Mouse (Mus musculus): ENCODE results near the gene Chd3. TPM values are rescaled to one million over a fixed set of nuclear protein-coding genes. Genes with fewer than 3 reads are reported as not detected.
"Not testable (repeated sequence)": the region's sequence is repeated elsewhere in the genome, so short reads cannot be mapped to it uniquely, and the experiment has no call there.

Chd3 gene
- polyA plus RNA-seq, 1 experiment from 2014 or later: 91.9 TPM

DNA sequence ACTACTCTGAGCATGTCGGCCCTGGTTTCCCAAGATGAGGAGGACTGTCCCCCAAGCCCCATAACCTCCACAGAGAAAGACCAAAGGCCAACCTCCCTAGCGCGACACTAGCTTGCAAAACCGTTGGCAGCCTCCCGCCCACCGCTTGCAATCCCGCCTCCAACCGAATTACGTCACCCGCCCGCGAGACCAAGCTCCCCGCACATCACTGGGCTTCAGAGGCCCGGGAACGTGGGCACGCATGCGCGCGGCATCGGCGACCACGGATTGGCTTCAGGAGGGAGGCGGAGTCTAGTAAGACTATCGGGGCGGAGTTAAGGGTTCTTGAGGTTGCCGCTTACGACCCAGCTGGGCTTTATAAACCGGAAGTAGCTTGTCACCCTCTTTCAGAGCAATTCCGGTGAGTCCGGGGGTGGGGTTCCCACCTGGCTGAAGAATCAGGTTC is 45.5 kb downstream of the Chd3 start, which contains the start of the genes Cntrob and Trappc1:
Gene Cntrob, minus strand, starts transcription at position 109 of the 445 bp plus-strand sequence.
Gene Trappc1, plus strand, starts transcription at position 314 of the 445 bp plus-strand sequence.
- under 1% methylated on average over 30 of the region's 30 CpGs for WGBS
- H3K4me1 ChIP-seq (replicated peaks): peaks cover 54% of the 10 kb centered on the region
- ATAC-seq: peak; percentile 92

DNA sequence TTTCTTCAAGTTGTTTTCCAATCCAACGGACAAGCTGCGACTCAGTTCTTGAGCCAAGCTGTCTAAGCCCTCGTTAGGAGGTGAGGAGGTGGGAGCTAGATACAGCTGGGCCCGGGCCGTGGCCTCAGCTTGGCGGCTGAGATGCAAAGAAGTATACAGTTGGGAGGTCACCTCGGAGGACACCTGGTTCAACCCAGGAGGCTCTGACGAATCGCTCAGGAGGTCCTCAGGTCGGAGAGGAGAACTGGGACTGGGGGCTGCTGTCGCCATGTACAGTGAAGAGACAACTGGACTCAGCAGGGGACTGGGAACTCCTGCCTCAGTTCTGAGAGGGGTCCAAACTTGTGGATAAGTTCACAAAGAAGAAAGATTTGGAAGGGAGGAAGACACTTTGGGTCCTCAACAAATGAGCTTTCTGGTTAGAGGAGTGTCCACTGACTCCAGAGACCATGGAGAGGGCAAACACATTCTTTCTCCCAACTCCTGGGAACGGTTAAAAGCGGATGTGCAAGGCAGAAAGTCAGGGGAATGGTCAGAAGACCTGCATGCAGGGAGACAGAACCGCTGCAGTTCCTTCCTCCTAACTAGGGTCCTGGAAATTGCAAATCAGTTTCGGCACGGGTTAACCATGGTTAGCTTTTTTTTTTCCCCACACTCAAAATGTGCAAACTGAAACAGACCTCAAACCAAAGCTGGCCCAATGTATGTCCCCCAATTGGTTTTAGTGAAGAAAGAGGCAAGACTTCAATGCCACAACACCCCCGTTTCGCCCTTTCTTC is 46.3 kb downstream of the Chd3 start:
- no peaks in the 10 kb centered on the region for H3K9me3 ChIP-seq
- H3K4me3 ChIP-seq (replicated peaks): peak overlapping the region; percentile 55
- WGBS: 22% methylated on average over 18 of the region's 18 CpGs
- peak overlapping the region; percentile 70 for H3K4me2 ChIP-seq (replicated peaks)
- peak overlapping the region; percentile 79 for H3K9ac ChIP-seq (replicated peaks)
- peak overlapping the region; percentile 82 for H3K27ac ChIP-seq
- ATAC-seq: no peak
- peaks cover 26% of the 10 kb centered on the region for H3K36me3 ChIP-seq
- H3K27me3 ChIP-seq: peaks cover 14% of the 10 kb centered on the region
- H3K4me1 ChIP-seq (replicated peaks): peaks cover 54% of the 10 kb centered on the region

More for the DNA sequence above, 45.5 kb downstream of the Chd3 start, which contains the start of the genes Cntrob and Trappc1:
- peak within 1 kb of the TSS; percentile 79 for H3K9ac ChIP-seq (replicated peaks)
- peak within 1 kb of the TSS; percentile 55 for H3K4me3 ChIP-seq (replicated peaks)
- H3K9me3 ChIP-seq: no peaks in the 10 kb centered on the region
- H3K36me3 ChIP-seq: peaks cover 17% of the 10 kb centered on the region
- peak within 1 kb of the TSS; percentile 82 for H3K27ac ChIP-seq
- peak within 1 kb of the TSS; percentile 70 for H3K4me2 ChIP-seq (replicated peaks)
- H3K27me3 ChIP-seq: peaks cover 22% of the 10 kb centered on the region

DNA sequence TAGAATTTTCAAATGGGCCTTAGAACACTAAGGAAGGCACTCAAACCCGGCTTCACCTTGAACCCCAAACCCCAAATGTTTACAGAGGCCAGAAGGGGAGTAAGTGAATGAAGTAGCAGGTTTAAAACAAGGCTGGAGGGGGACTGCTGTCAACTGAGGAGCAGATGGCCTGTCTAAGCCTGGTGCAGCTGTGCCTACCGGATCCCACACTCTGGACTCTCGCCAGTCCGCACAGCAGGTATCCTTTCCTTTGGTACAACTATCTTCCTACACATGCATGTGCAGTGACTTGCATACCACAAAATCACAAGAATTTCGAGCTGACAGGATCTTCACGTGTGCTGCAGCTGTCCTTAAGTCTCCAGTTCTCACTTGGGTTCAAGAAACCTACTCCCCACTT is 47.2 kb downstream of the Chd3 start:
- no peak for ATAC-seq
- peak overlapping the region; percentile 79 for H3K9ac ChIP-seq (replicated peaks)
- H3K9me3 ChIP-seq: no peaks in the 10 kb centered on the region
- H3K27me3 ChIP-seq: peaks cover 5% of the 10 kb centered on the region
- H3K27ac ChIP-seq: no peak overlapping the region
- peaks cover 51% of the 10 kb centered on the region for H3K4me1 ChIP-seq (replicated peaks)
- H3K4me2 ChIP-seq (replicated peaks): peak overlapping the region; percentile 70
- H3K36me3 ChIP-seq: peaks cover 34% of the 10 kb centered on the region
- WGBS: 69% methylated on average over 6 of the region's 6 CpGs
- peak overlapping the region; percentile 55 for H3K4me3 ChIP-seq (replicated peaks)

DNA sequence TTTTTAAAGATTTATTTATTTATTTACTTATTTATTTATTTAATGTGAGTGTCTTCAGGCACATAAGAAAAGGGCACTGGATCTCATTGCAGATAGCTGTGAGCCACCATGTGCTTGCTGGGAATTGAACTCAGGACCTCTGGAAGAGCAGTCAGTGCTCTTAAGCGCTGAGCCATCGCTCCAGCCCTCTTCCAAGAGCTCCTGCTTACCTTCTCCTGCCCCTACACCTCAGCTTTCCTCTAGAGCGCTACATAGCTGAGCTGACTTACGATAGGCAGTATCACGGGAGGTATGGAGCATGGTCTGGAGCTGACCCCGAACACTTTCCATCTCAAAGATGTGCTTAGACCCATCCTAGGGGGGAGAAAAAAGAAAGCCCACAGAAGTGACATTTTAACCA is 47.6 kb downstream of the Chd3 start:
- WGBS: 88% methylated on average over 6 of the region's 6 CpGs
- peaks cover 34% of the 10 kb centered on the region for H3K36me3 ChIP-seq
- no peak overlapping the region for H3K27ac ChIP-seq
- peak overlapping the region; percentile 55; the same call in 1 of the 2 replicates for H3K4me3 ChIP-seq (replicated peaks)
- peaks cover under 1% of the 10 kb centered on the region for H3K27me3 ChIP-seq
- ATAC-seq: no peak
- peak overlapping the region; percentile 79 for H3K9ac ChIP-seq (replicated peaks)
- H3K4me2 ChIP-seq (replicated peaks): peak overlapping the region; percentile 70; the same call in 1 of the 2 replicates
- H3K4me1 ChIP-seq (replicated peaks): peaks cover 47% of the 10 kb centered on the region
- no peaks in the 10 kb centered on the region for H3K9me3 ChIP-seq

DNA sequence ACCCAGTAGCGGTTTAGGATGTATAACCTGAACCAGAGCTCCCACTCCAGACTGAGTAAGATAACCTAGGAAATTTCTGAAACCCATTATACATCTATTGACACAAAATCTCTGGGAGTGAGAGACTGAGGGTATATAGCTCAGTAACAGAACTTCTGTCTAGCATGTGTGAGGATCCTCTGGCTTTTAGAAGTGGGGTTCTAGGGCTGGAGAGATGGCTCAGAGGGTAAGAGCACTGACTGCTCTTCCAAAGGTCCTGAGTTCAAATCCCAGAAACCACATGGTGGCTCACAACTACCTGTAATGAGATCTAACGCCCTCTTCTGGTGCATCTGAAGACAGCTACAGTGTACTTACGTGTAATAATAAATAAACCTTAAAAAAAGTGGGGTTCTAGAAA is 51.2 kb downstream of the Chd3 start:
- ATAC-seq; H3K4me3 ChIP-seq (replicated peaks); H3K4me2 ChIP-seq (replicated peaks); H3K27ac ChIP-seq; H3K9me3 ChIP-seq; H3K9ac ChIP-seq (replicated peaks); H3K27me3 ChIP-seq: not testable (repeated sequence)
- H3K36me3 ChIP-seq: peaks cover 63% of the 10 kb centered on the region
- peaks cover 20% of the 10 kb centered on the region for H3K4me1 ChIP-seq (replicated peaks)
- WGBS: 87% methylated on average over 3 of the region's 3 CpGs

DNA sequence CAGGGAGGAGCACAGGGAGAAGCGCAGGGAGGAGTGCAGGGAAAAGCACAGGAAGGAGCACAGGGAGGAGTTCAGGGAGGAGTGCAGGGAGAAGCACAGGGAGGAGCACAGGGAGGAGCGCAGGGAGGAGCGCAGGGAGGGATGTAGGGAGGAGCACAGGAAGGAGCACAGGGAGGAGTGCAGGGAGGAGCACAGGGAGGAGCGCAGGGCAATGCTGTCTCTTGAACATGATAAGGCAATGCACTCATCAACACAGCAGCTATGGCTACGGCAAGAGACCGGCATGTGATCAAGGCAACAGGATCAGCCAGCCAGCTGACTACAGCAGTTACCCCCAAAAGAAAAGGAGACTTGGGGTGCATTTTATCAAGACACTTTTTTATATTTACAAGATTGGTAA is 52.8 kb downstream of the Chd3 start:
- H3K36me3 ChIP-seq: peaks cover 67% of the 10 kb centered on the region
- no peak overlapping the region for H3K9ac ChIP-seq (replicated peaks)
- 96% methylated on average over 6 of the region's 6 CpGs for WGBS
- no peaks in the 10 kb centered on the region for H3K9me3 ChIP-seq
- H3K27ac ChIP-seq: no peak overlapping the region
- no peak overlapping the region for H3K4me3 ChIP-seq (replicated peaks)
- ATAC-seq: no peak
- no peak overlapping the region for H3K4me2 ChIP-seq (replicated peaks)
- peaks cover 4% of the 10 kb centered on the region; the same call in 1 of the 2 replicates for H3K4me1 ChIP-seq (replicated peaks)
- no peaks in the 10 kb centered on the region for H3K27me3 ChIP-seq

DNA sequence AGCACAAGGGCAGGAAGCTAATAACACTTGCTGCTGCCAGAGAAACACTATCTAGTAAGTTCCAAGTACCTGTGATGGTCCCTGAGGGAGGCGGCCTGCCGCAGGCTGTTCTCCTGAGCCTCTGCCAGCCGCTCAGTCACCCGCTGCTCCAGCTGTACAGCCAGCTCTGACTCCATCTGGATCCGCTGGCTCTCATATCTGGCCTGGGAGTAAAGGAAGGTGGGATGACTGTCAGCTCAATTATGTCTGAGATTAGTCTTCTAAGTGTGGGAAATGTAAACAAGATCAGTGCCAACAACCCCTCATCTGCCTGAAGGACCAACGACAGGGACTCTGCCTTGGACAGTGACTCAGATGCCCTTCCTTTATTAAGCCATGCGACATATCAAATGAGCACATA is 57.9 kb downstream of the Chd3 start:
- Histone ChIP-seq H3K4me3 (replicated peaks) (no peak overlapping the region), H3K9me3 (no peaks in the 10 kb centered on the region), H3K36me3 (peaks cover 81% of the 10 kb centered on the region), H3K27ac (no peak overlapping the region), H3K4me1 (replicated peaks) (0 out of 2 replicates have a peak, but pooled peaks cover 3% of the 10 kb centered on the region), H3K9ac (replicated peaks) (0 out of 2 replicates have a peak overlapping the region, but pooled peaks have one; percentile 6), H3K4me2 (replicated peaks) (no peak overlapping the region), H3K27me3 (no peaks in the 10 kb centered on the region)
- ATAC-seq: no peak
- 76% methylated on average over 7 of the region's 7 CpGs for WGBS

DNA sequence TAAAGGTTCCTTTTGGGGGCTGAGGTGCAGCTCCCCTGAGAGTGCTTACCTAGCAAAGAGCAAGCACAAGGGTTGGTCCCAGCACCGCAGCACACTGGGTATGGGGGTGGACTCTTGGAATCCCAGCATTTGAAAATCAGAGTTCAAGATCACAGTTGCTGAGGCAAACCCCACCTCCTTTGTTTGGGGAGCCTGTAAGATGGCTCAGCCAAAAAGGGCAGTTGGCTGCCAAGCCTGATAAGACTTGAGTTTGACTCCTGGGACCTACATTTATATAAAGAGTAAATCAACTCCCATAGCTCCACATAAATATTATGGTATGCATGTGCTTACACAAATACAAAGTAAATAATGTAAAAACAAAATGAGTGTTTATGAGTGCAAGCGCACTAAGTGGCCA is 63.2 kb downstream of the Chd3 start:
- Histone ChIP-seq H3K9ac (replicated peaks) (no peak overlapping the region), H3K27ac (no peak overlapping the region), H3K27me3 (no peaks in the 10 kb centered on the region), H3K36me3 (peaks cover 97% of the 10 kb centered on the region), H3K4me2 (replicated peaks) (no peak overlapping the region), H3K4me3 (replicated peaks) (no peak overlapping the region), H3K4me1 (replicated peaks) (0 out of 2 replicates have a peak, but pooled peaks cover 1% of the 10 kb centered on the region), H3K9me3 (no peaks in the 10 kb centered on the region)
- no peak for ATAC-seq
- WGBS: 96% methylated on average over 2 of the region's 2 CpGs

DNA sequence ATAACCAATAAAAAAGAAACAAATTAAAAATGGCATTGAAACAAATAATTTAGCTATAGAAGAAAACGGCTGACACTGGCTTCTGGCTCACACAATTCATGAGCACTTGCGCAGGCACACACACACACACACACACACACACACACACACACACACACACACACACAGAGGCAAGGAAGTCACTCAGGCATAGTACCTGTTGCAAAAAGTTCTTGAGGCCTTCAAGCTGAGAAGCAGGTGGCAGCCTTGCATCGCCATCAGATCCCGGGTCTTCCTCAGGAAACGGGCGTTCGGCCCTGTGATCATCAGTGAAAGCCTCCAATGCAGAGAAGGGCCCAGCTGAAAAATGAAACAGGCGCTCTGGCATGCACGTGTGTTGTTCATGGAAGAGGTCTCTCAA is 63.9 kb downstream of the Chd3 start:
- no peak overlapping the region for H3K27ac ChIP-seq
- WGBS: 97% methylated on average over 8 of the region's 9 CpGs
- peaks cover 96% of the 10 kb centered on the region for H3K36me3 ChIP-seq
- no peak overlapping the region for H3K4me2 ChIP-seq (replicated peaks)
- ATAC-seq: no peak
- H3K9me3 ChIP-seq: no peaks in the 10 kb centered on the region
- no peaks in the 10 kb centered on the region for H3K27me3 ChIP-seq
- H3K9ac ChIP-seq (replicated peaks): no peak overlapping the region
- no peak overlapping the region for H3K4me3 ChIP-seq (replicated peaks)
- H3K4me1 ChIP-seq (replicated peaks): no peaks in the 10 kb centered on the region

DNA sequence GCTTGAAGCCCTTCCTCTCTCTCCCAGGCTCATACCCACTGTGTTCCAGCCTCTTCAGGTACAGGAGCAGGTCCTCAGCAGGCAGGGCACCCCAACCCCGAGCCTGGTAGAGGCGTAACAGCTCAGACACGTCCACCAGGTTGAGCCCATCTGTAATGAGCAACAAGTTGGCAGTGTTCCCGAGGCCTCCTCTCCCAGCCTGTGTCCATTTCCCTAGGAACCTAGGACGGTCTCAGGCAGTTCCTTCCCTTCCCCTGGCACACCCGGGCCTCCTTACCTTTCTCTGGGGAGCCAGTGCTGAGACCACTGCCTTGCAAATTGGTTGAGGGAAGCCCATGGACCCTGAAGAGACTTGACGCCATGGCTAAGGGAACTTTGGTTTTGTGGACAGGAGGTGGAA is 66.4 kb downstream of the Chd3 start:
- Histone ChIP-seq H3K9me3 (no peaks in the 10 kb centered on the region), H3K27ac (no peak overlapping the region), H3K9ac (replicated peaks) (no peak overlapping the region), H3K4me2 (replicated peaks) (no peak overlapping the region), H3K4me3 (replicated peaks) (no peak overlapping the region), H3K36me3 (peaks cover 89% of the 10 kb centered on the region), H3K27me3 (no peaks in the 10 kb centered on the region), H3K4me1 (replicated peaks) (no peaks in the 10 kb centered on the region)
- WGBS: 85% methylated on average over 7 of the region's 7 CpGs
- ATAC-seq: no peak

DNA sequence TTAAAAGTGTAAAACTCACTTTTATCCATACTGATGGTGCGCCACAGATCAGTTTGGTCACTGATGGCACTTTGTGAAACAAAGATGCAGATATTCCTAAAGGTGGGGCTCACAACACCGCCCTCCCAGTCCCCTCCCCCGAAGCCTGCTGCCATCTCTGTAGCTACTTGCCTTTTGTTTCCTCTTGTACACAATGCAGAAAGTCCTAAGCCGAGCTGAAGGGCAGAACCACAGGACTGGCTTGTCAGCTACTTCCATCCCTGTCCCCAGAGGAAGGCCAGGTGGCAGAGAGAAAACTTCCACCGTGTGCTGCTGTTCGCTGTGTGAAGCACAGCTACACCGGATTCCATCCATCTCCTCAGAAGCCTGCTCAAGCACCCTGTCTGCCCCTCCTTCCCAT is 71.0 kb downstream of the Chd3 start:
- no peaks in the 10 kb centered on the region for H3K27me3 ChIP-seq
- no peak overlapping the region for H3K27ac ChIP-seq
- peaks cover 55% of the 10 kb centered on the region for H3K36me3 ChIP-seq
- H3K9ac ChIP-seq (replicated peaks): 0 out of 2 replicates have a peak overlapping the region, but pooled peaks have one; percentile 7
- no peaks in the 10 kb centered on the region for H3K4me1 ChIP-seq (replicated peaks)
- H3K4me3 ChIP-seq (replicated peaks): no peak overlapping the region
- 63% methylated on average over 7 of the region's 7 CpGs for WGBS
- ATAC-seq: no peak
- H3K4me2 ChIP-seq (replicated peaks): no peak overlapping the region
- no peaks in the 10 kb centered on the region for H3K9me3 ChIP-seq

DNA sequence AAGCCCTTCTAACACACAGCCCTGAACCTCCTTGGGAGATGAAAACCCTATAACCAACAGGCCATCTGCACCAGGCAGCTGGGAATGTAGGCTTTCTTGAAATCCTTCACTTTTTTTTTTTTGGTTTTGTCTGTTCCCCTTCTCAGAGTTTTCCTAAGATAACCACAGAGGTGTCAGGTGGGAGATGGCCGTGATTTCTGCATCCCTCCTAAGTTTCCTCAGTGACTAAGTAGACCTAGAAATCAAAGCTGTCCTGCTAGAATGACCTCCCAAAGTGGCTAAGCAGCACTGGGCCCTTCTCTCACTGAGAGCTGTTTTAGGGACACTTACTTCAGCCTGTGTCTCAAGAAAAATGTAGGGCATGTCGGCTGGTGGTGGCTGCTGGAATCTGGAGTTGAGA is 71.4 kb downstream of the Chd3 start:
- no peak for ATAC-seq
- H3K36me3 ChIP-seq: peaks cover 51% of the 10 kb centered on the region
- no peak overlapping the region for H3K4me3 ChIP-seq (replicated peaks)
- no peak overlapping the region for H3K9ac ChIP-seq (replicated peaks)
- 87% methylated on average over 2 of the region's 2 CpGs for WGBS
- H3K27ac ChIP-seq: no peak overlapping the region
- no peaks in the 10 kb centered on the region for H3K4me1 ChIP-seq (replicated peaks)
- H3K27me3 ChIP-seq: no peaks in the 10 kb centered on the region
- no peak overlapping the region for H3K4me2 ChIP-seq (replicated peaks)
- H3K9me3 ChIP-seq: no peaks in the 10 kb centered on the region
